Mouse (Mus musculus) midbrain, embryonic 11.5 days (tissue): ENCODE results near the gene Jhy. TPM values are rescaled to one million over a fixed set of nuclear protein-coding genes. Genes with fewer than 3 reads are reported as not detected.
A peak's percentile ranks its signal among the peaks of the same experiment; 100 is the strongest.

Experiments used
- ATAC-seq: fragments of 200-750 bp; cut with Nextera tagmentation; 2 replicates; pipeline ENCODE4 v1.8.0; 2017; ENCODE audit warnings: moderate TSS enrichment, moderate library complexity; ENCODE audit not compliant: low FRiP score
- DNase-seq: peaks from one replicate; pipeline ENCODE4 v3.0.0; 2015; ENCODE audit warnings: low spot score; ENCODE audit errors: missing footprints
- H3K27ac ChIP-seq: fragments of 300-500 bp; sonication (generic); 2 replicates; pipeline ENCODE4 v1.5.1; 2014; ENCODE audit warnings: low read depth, low read length
- H3K27me3 ChIP-seq: fragments of 300-500 bp; sonication (generic); 2 replicates; pipeline ENCODE4 v1.6.1; 2014; ENCODE audit warnings: mild to moderate bottlenecking, low read length, moderate library complexity, mixed read lengths; ENCODE audit not compliant: control insufficient read depth, insufficient read depth
- H3K36me3 ChIP-seq: fragments of 300-500 bp; sonication (generic); 2 replicates; pipeline ENCODE4 v1.6.1; 2014; ENCODE audit warnings: mild to moderate bottlenecking, low read length, moderate library complexity, mixed read lengths; ENCODE audit not compliant: control insufficient read depth, insufficient read depth
- H3K4me1 ChIP-seq: fragments of 300-500 bp; sonication (generic); 2 replicates; pipeline ENCODE4 v1.6.1; 2014; ENCODE audit warnings: low read length; ENCODE audit not compliant: control insufficient read depth, insufficient read depth
- H3K4me2 ChIP-seq: fragments of 300-500 bp; sonication (generic); 2 replicates; pipeline ENCODE4 v1.6.1; 2014; ENCODE audit warnings: mild to moderate bottlenecking, moderate library complexity
- H3K4me3 ChIP-seq: fragments of 300-500 bp; sonication (generic); 2 replicates; pipeline ENCODE4 v1.5.1; 2014; ENCODE audit warnings: low read depth, low read length
- H3K9ac ChIP-seq: fragments of 300-500 bp; sonication (generic); 2 replicates; pipeline ENCODE4 v1.6.1; 2014; ENCODE audit warnings: low read length
- H3K9me3 ChIP-seq: fragments of 300-500 bp; sonication (generic); 2 replicates; pipeline ENCODE4 v1.6.1; 2016; ENCODE audit warnings: low read length; ENCODE audit not compliant: control insufficient read depth
- WGBS: fragments of 180-500 bp; shearing (Covaris S2); extraction: QIAGEN DNeasy Blood & Tissue Kit; methylation state at CpG from one replicate; pipeline ENCODE4 v1.1.7; 2014; 5-methylcytosine and 5-hydroxymethylcytosine counted together
- polyA plus RNA-seq: library from polyadenylated mRNA; unstranded; fragments of >200 nt; fragmentation: Nextera tagmentation; extraction: Ambion mirVana; gene quantifications from 2 replicates; pipeline ENCODE4 v1.2.1, GENCODE M21; 2014

Jhy gene
- 2.7 and 3.4 TPM in 2 replicates for polyA plus RNA-seq

DNA sequence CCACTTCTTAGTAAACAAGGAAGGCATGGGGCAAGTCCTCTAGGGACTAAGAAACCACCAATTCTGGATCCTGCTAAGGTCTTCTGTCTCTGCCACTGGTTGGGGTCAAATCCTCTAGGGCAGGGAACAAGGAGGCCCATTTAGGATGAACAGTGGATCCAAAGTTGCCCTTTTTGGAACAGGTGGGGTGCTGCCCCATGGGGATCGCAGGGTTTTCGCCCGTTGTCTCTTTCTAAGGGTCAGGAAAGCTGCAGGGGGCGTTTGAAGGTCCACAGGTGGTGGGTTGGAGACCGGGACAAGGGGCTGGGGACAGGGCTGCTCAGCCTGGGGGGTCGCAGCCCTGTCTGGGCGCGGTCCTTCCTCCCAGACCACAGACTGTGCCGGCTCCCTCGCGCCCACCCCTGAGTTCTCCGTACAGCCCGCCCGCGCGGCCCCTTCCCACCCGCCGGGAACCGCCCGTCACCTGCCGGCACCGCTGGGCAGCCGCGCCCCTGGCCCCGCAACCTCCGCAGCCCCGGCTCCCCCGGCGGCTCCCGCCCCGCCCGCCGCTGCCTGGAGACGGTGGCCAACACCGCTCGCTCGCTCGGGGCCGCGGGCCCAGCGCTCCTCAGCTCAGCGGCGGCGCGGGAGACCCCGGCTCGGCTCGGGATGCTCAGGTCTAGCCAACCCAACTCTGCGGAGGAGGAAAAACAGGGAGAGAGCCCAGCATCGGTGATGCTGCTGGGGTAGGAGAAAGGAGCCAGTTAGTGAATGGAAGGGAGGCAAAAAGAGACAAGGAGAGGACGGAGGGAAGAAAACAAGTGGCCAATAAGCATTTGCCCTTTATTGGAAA lies at the start of gene Jhy:
Gene Jhy (minus strand): TSS at position 533 of the 832 bp plus-strand sequence.
- H3K9me3 ChIP-seq = no peaks in the 10 kb centered on the region
- peaks cover 16% of the 10 kb centered on the region for H3K27me3 ChIP-seq
- DNase-seq (peak; percentile 93), ATAC-seq (peak; percentile 80)
- WGBS = under 1% methylated on average over 37 of the region's 51 CpGs
- H3K27ac ChIP-seq = peak within 1 kb of the TSS; percentile 2; the same call in 1 of the 2 replicates
- no peaks in the 10 kb centered on the region for H3K36me3 ChIP-seq
- peak within 1 kb of the TSS; percentile 66 for H3K9ac ChIP-seq
- peak within 1 kb of the TSS; percentile 95 for H3K4me2 ChIP-seq
- peak within 1 kb of the TSS; percentile 51 for H3K4me3 ChIP-seq
- H3K4me1 ChIP-seq = peaks cover 9% of the 10 kb centered on the region

- ATAC-seq = peak; percentile 57
- Histone ChIP-seq H3K36me3 (no peaks in the 10 kb centered on the region), H3K9me3 (no peaks in the 10 kb centered on the region), H3K4me1 (peaks cover 32% of the 10 kb centered on the region), H3K27ac (peak overlapping the region; percentile 94), H3K4me2 (peak overlapping the region; percentile 25; the same call in 1 of the 2 replicates), H3K9ac (peak overlapping the region; percentile 34; the same call in 1 of the 2 replicates), H3K27me3 (no peaks in the 10 kb centered on the region), H3K4me3 (no peak overlapping the region)
- peak; percentile 86 for DNase-seq
- 48% methylated on average over 5 of the region's 5 CpGs for WGBS
These were observed 48.5 kb upstream of the Jhy start for GRCm38 (mm10) chr9:41012456-41012855.

DNA sequence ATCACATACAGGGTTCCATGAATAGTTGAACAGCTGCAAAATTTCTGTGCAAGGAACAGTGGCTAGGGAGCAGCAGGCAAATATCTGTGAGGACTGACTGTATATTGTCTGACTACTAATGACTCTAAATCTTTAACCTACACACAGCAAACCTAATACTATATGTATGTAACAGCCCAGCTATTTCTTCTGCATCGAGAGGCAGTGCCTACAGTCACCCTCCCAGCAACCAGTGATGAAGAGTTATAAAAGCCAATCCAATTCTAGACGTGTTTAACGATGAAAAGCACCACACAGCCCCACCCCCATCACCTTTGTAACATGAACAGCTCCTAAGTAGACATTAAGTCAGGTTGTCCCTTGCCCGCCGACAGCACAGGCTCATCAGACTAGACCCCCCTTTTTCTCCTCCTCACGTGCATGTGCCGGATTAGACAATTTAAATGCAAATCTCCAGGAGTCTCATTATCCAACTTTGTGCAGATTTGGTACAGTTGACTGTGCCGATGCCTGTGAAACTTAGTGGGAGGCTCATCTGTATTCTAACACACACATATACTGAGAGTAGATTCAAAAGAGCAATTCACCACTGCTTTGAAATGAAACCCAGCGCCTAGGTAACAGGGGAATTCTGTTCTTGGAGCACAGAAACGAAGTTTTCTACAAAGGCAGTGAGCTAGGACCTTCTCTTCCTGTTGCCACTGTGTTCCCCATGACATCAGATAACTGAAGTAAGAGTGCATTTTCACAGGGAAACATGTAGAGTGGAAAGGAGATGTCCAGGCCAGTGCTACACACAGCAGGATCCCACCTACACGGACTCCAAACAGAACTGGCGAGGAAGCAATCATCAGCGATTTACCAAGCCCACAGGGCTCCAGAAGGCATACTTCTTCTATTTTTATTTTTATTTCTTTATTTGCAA lies 47.9 kb upstream of the Jhy start:
- H3K4me1 ChIP-seq = peaks cover 32% of the 10 kb centered on the region
- ATAC-seq (peak; percentile 91), DNase-seq (peak; percentile 93)
- H3K27ac ChIP-seq = peak overlapping the region; percentile 94
- no peak overlapping the region for H3K4me3 ChIP-seq
- 36% methylated on average over 13 of the region's 13 CpGs for WGBS
- peak overlapping the region; percentile 25 for H3K4me2 ChIP-seq
- no peaks in the 10 kb centered on the region for H3K9me3 ChIP-seq
- no peaks in the 10 kb centered on the region for H3K36me3 ChIP-seq
- H3K27me3 ChIP-seq = no peaks in the 10 kb centered on the region
- H3K9ac ChIP-seq = peak overlapping the region; percentile 31; the same call in 1 of the 2 replicates

GRCm38 (mm10) chr9:41007785-41008184 lies 43.9 kb upstream of the Jhy start:
- Histone ChIP-seq H3K27ac (no peak overlapping the region), H3K4me3 (no peak overlapping the region), H3K9ac (no peak overlapping the region), H3K27me3 (no peaks in the 10 kb centered on the region), H3K9me3 (no peaks in the 10 kb centered on the region), H3K36me3 (no peaks in the 10 kb centered on the region), H3K4me1 (peaks cover 24% of the 10 kb centered on the region), H3K4me2 (no peak overlapping the region)
- WGBS = 3% methylated on average over 1 of the region's 1 CpGs
- no peak for DNase-seq
- no peak for ATAC-seq

- WGBS = 68% methylated on average over 4 of the region's 4 CpGs
- Histone ChIP-seq H3K36me3 (no peaks in the 10 kb centered on the region), H3K9ac (no peak within 1 kb of the TSS), H3K4me1 (peaks cover 3% of the 10 kb centered on the region; the same call in 1 of the 2 replicates), H3K4me2 (no peak within 1 kb of the TSS), H3K4me3 (no peak within 1 kb of the TSS), H3K27ac (no peak within 1 kb of the TSS), H3K9me3 (no peaks in the 10 kb centered on the region), H3K27me3 (no peaks in the 10 kb centered on the region)
- DNase-seq (no peak), ATAC-seq (no peak)
These were observed 40.5 kb upstream of the Jhy start, which contains the start of gene Crtam for GRCm38 (mm10) chr9:41004415-41004814. TSS of gene Crtam (minus strand) at chr9:41004628.

DNA sequence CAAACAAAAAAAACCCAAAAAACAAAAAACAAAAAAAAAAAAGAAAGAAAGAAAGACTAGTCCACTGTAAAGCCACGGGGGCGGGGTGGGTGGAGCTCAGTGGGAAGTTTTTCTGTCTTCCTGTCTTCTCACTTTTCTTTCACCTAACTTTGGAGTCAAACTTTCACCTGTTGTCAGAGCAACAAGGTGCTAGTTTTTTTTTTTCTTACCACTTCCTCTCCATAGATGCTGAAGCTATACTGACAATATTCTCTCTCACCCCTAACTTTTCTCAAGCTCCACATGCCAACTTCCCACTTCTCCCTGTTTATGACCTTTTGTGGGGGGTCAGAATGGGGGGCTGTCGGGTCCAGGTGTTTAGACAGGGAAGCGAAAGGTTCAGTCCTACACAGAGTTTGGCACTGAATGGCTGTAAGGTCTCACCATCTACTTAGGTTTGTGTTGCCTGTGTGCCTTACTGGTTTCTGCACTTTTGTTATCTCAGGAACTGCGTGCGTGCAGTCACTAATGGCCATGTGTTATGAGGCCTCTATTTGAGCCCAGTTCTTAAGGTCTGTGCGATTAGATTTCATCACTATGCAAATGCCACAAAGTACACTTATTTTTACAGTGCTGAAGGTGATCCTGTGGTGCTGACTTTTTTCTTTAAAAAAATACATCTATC lies 33.3 kb upstream of the Jhy start:
- WGBS = 87% methylated on average over 7 of the region's 7 CpGs
- Histone ChIP-seq H3K9me3 (no peaks in the 10 kb centered on the region), H3K4me2 (no peak overlapping the region), H3K27ac (no peak overlapping the region), H3K36me3 (no peaks in the 10 kb centered on the region), H3K27me3 (no peaks in the 10 kb centered on the region), H3K4me3 (no peak overlapping the region), H3K9ac (no peak overlapping the region), H3K4me1 (no peaks in the 10 kb centered on the region)
- ATAC-seq (no peak), DNase-seq (no peak)

DNA sequence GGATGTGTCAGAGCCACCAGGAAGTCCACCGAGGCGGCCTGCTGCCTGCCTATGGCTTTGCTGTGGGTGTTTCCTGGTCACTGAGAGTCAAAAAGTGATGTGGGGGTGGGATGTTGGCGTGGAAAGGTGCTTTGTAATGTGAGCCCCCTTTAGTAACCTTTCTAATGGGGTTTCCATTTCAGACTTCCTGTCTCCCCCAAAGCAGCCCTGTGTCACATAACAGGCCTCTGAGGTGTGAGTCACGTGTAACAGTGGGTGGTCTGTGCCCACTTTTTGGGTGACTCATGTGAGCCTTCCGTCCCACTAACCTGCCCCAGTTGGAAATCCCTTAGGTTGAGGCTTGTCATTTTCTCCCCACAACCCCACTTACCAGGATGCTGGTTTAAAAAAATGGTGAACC lies 30.2 kb upstream of the Jhy start:
- Histone ChIP-seq H3K36me3 (no peaks in the 10 kb centered on the region), H3K4me3 (no peak overlapping the region), H3K4me2 (no peak overlapping the region), H3K9ac (no peak overlapping the region), H3K27ac (no peak overlapping the region), H3K27me3 (no peaks in the 10 kb centered on the region), H3K9me3 (no peaks in the 10 kb centered on the region), H3K4me1 (no peaks in the 10 kb centered on the region)
- WGBS = 87% methylated on average over 5 of the region's 5 CpGs
- DNase-seq = no peak
- ATAC-seq = no peak

GRCm38 (mm10) chr9:40991511-40991910 lies 27.6 kb upstream of the Jhy start:
- 94% methylated on average over 6 of the region's 6 CpGs for WGBS
- no peaks in the 10 kb centered on the region for H3K36me3 ChIP-seq
- DNase-seq = no peak
- H3K27me3 ChIP-seq = no peaks in the 10 kb centered on the region
- no peaks in the 10 kb centered on the region for H3K4me1 ChIP-seq
- no peak overlapping the region for H3K27ac ChIP-seq
- H3K4me3 ChIP-seq = no peak overlapping the region
- no peaks in the 10 kb centered on the region for H3K9me3 ChIP-seq
- no peak overlapping the region for H3K4me2 ChIP-seq
- H3K9ac ChIP-seq = no peak overlapping the region
- no peak for ATAC-seq
